Mouse (Mus musculus): ENCODE measurements around the gene Dnajc10. TPM values are rescaled to one million over a fixed set of nuclear protein-coding genes. Genes with fewer than 3 reads are reported as not detected.

Gene Dnajc10
- polyA plus RNA-seq, 1 experiment from 2014 or later = 96.6 TPM

DNA sequence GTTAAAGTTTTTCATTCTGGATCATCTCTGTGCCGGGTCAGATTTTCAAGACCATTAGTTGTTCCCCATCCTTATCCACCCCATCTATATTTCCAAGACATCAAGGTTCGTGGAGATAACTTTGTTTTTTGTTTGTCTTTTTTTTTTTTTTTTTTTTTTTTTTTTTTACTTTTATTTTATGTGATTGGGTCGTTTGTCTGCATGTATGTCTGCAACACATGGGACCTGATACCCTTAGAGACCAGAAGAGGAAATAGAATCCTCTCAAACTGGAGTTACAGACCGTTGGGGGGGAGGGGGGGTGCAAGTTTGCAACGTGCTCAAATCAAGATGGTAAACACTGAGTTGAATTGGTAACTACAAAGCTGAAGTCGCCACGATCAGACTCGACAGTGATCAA, 23.1 kb upstream of the Dnajc10 start, which contains the start of gene Prdx6b:
Gene Prdx6b, plus strand, starts transcription at position 301 of the 400 bp plus-strand sequence.
- Histone ChIP-seq H3K4me2 (ENCODE audit: low read depth) (no peak within 1 kb of the TSS), H3K4me3 (ENCODE audit: low read depth, low read length) (no peak within 1 kb of the TSS), H3K9ac (ENCODE audit: low read length) (no peak within 1 kb of the TSS), H3K9me3 (ENCODE audit: control insufficient read depth, low read length) (no peaks in the 10 kb centered on the region), H3K36me3 (ENCODE audit: control insufficient read depth, insufficient read depth, low read length) (no peaks in the 10 kb centered on the region), H3K4me1 (ENCODE audit: control insufficient read depth, insufficient read depth, low read length) (no peaks in the 10 kb centered on the region), H3K27ac (ENCODE audit: low read depth, low read length) (no peak within 1 kb of the TSS), H3K27me3 (ENCODE audit: control insufficient read depth, insufficient read depth, low read length) (no peaks in the 10 kb centered on the region)
- DNase-seq (ENCODE audit: low spot score) (no peak), ATAC-seq (ENCODE audit: insufficient read depth, low FRiP score, low TSS enrichment) (no peak)
- 85% methylated on average over 8 of the region's 8 CpGs for WGBS

DNA sequence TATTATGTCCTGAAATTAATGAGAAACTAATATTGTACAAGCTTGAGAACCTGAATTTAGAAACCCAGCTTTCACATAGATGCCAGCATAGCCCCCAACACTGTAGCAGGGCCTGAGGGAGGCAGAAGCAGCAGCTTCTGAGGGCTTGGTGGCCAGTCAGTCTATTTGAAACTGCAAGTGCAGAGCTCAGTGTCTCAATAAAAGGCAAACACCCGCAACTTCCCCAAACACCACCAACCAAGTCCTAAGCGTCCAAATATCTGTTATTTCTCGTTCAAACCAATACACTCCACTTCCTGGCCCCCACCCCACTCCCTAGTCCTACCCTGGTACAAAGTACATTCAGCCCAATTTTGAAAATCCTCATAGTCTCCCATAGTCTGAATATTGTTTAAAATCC, 16.9 kb upstream of the Dnajc10 start:
- no peak for ATAC-seq (ENCODE audit: insufficient read depth, low FRiP score, low TSS enrichment)
- Histone ChIP-seq H3K36me3 (ENCODE audit: control insufficient read depth, insufficient read depth, low read length) (no peaks in the 10 kb centered on the region), H3K9ac (ENCODE audit: low read length) (no peak overlapping the region), H3K4me1 (ENCODE audit: control insufficient read depth, insufficient read depth, low read length) (no peaks in the 10 kb centered on the region), H3K4me3 (ENCODE audit: low read depth, low read length) (no peak overlapping the region), H3K4me2 (ENCODE audit: low read depth) (no peak overlapping the region), H3K27me3 (ENCODE audit: control insufficient read depth, insufficient read depth, low read length) (no peaks in the 10 kb centered on the region), H3K27ac (ENCODE audit: low read depth, low read length) (no peak overlapping the region), H3K9me3 (ENCODE audit: control insufficient read depth, low read length) (no peaks in the 10 kb centered on the region)
- no peak for DNase-seq (ENCODE audit: low spot score)
- 68% methylated on average over 3 of the region's 3 CpGs for WGBS

DNA sequence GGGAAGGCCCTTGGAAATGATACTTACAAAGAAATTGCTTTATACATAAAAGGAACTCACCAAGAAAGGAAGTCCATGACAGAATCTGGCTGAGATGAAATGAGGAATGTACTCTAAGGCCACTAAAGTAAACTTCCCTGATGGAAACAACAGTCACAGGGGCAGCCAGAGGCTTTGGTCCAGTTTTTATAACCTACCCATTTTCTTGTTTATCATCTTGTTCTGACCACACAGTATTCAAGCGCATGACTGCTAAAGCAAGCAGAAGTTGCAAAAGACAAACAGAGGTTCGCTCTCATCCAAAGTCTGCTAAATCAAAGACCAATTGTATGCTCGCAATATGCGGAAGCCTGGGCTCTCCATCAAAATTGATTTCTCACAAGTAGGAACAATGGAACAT, 14.5 kb upstream of the Dnajc10 start:
- 67% methylated on average over 4 of the region's 4 CpGs for WGBS
- Histone ChIP-seq H3K27ac (ENCODE audit: low read depth, low read length) (no peak overlapping the region), H3K4me1 (ENCODE audit: control insufficient read depth, insufficient read depth, low read length) (no peaks in the 10 kb centered on the region), H3K36me3 (ENCODE audit: control insufficient read depth, insufficient read depth, low read length) (no peaks in the 10 kb centered on the region), H3K9me3 (ENCODE audit: control insufficient read depth, low read length) (no peaks in the 10 kb centered on the region), H3K4me3 (ENCODE audit: low read depth, low read length) (no peak overlapping the region), H3K4me2 (ENCODE audit: low read depth) (no peak overlapping the region), H3K27me3 (ENCODE audit: control insufficient read depth, insufficient read depth, low read length) (no peaks in the 10 kb centered on the region), H3K9ac (ENCODE audit: low read length) (no peak overlapping the region)
- no peak for ATAC-seq (ENCODE audit: insufficient read depth, low FRiP score, low TSS enrichment)
- DNase-seq (ENCODE audit: low spot score) = peak; percentile 12

DNA sequence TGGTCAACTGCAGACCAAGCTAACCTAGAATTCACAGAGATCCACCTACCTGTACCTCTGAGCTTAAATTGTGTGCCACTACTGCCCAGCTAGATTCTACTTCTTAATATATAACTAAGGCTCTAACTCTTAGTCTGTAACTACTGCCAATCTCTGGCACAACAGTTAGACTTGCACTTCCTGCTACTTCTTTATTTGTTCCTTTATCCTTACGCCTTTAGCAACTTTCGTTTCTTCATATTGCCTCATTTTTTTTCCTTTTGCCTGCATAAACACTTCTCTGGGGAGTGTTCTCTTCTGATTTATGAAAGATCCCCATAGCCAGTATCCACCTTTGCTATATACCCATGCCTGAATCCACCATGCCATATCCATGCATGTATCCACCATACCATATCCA, 11.3 kb upstream of the Dnajc10 start:
- H3K27me3 ChIP-seq (ENCODE audit: control insufficient read depth, insufficient read depth, low read length) = no peaks in the 10 kb centered on the region
- H3K9ac ChIP-seq (ENCODE audit: low read length) = no peak overlapping the region
- no peaks in the 10 kb centered on the region for H3K36me3 ChIP-seq (ENCODE audit: control insufficient read depth, insufficient read depth, low read length)
- no peak overlapping the region for H3K4me3 ChIP-seq (ENCODE audit: low read depth, low read length)
- no peaks in the 10 kb centered on the region for H3K4me1 ChIP-seq (ENCODE audit: control insufficient read depth, insufficient read depth, low read length)
- no peak for DNase-seq (ENCODE audit: low spot score)
- H3K27ac ChIP-seq (ENCODE audit: low read depth, low read length) = no peak overlapping the region
- 89% methylated on average over 2 of the region's 2 CpGs for WGBS
- ATAC-seq (ENCODE audit: insufficient read depth, low FRiP score, low TSS enrichment) = no peak
- no peak overlapping the region for H3K4me2 ChIP-seq (ENCODE audit: low read depth)
- no peaks in the 10 kb centered on the region for H3K9me3 ChIP-seq (ENCODE audit: control insufficient read depth, low read length)

DNA sequence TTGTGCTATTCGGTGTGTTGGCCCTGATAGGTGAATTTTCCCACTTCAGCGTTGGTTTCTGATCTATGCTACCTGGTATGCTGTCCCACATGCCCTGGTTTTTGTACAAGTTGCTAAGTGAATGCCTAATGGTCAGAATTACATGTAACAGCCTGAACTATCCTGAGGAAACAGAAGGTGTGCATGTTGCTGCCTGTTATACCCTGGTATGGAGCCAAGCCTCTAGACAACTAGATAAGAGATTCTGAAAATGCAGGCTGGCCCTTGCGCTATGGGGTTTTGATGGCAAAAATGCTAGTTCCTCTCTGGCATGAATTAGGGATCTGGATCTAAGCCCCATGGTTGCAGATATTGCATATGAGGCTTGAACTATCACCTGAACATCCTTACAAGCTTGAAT, 7.6 kb upstream of the Dnajc10 start:
- 91% methylated on average over 3 of the region's 3 CpGs for WGBS
- Histone ChIP-seq H3K36me3 (ENCODE audit: control insufficient read depth, insufficient read depth, low read length) (no peaks in the 10 kb centered on the region), H3K27me3 (ENCODE audit: control insufficient read depth, insufficient read depth, low read length) (no peaks in the 10 kb centered on the region), H3K4me1 (ENCODE audit: control insufficient read depth, insufficient read depth, low read length) (no peaks in the 10 kb centered on the region), H3K27ac (ENCODE audit: low read depth, low read length) (no peak overlapping the region), H3K4me3 (ENCODE audit: low read depth, low read length) (no peak overlapping the region), H3K9me3 (ENCODE audit: control insufficient read depth, low read length) (no peaks in the 10 kb centered on the region), H3K9ac (ENCODE audit: low read length) (no peak overlapping the region), H3K4me2 (ENCODE audit: low read depth) (no peak overlapping the region)
- DNase-seq (ENCODE audit: low spot score) = no peak
- no peak for ATAC-seq (ENCODE audit: insufficient read depth, low FRiP score, low TSS enrichment)

DNA sequence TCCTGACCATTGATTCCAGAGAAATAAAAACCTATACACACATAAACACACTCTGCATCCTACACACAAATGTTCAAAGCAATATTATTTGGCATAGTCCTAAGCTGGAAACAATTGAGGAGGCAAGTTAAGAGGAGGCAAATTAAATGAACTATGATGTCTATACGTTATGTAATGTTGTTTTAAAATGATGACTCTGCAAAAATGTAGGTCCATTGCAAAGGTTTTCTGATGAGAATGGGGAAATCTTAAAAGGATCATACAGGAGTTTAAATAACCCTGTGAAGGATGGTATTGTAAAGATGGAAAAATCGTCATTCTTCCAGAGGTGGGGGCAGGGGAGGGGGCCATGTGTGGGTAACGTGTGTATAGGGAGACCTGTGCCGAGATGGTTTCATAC, 5.5 kb upstream of the Dnajc10 start:
- Histone ChIP-seq H3K4me1 (ENCODE audit: control insufficient read depth, insufficient read depth, low read length) (no peaks in the 10 kb centered on the region), H3K27me3 (ENCODE audit: control insufficient read depth, insufficient read depth, low read length) (no peaks in the 10 kb centered on the region), H3K9ac (ENCODE audit: low read length) (no peak overlapping the region), H3K27ac (ENCODE audit: low read depth, low read length) (no peak overlapping the region), H3K9me3 (ENCODE audit: control insufficient read depth, low read length) (no peaks in the 10 kb centered on the region), H3K36me3 (ENCODE audit: control insufficient read depth, insufficient read depth, low read length) (no peaks in the 10 kb centered on the region), H3K4me3 (ENCODE audit: low read depth, low read length) (no peak overlapping the region), H3K4me2 (ENCODE audit: low read depth) (no peak overlapping the region)
- ATAC-seq (ENCODE audit: insufficient read depth, low FRiP score, low TSS enrichment) = no peak
- no peak for DNase-seq (ENCODE audit: low spot score)
- WGBS = 80% methylated on average over 4 of the region's 4 CpGs

DNA sequence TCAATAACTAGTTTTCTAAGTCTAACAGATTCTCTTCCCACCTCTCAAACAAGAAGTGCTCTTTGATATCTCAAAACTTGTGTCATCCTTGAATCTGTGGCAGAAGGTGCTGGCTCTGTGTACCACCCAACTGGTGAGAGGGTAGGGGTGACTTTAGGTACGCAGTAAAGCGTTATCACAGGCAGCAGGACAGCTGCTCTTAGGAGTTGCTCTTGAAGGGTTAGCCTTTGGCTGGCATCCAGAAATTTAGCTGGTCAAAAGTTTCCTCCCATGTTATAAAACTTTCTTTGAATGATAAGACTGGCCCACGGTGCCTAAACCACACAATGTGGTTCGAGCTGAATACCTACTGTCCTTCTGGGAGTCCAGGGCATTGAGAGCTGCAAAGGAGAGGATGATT, 4.5 kb upstream of the Dnajc10 start:
- Histone ChIP-seq H3K9me3 (ENCODE audit: control insufficient read depth, low read length) (no peaks in the 10 kb centered on the region), H3K4me2 (ENCODE audit: low read depth) (no peak overlapping the region), H3K9ac (ENCODE audit: low read length) (no peak overlapping the region), H3K36me3 (ENCODE audit: control insufficient read depth, insufficient read depth, low read length) (no peaks in the 10 kb centered on the region), H3K4me1 (ENCODE audit: control insufficient read depth, insufficient read depth, low read length) (no peaks in the 10 kb centered on the region), H3K27ac (ENCODE audit: low read depth, low read length) (no peak overlapping the region), H3K27me3 (ENCODE audit: control insufficient read depth, insufficient read depth, low read length) (no peaks in the 10 kb centered on the region), H3K4me3 (ENCODE audit: low read depth, low read length) (no peak overlapping the region)
- DNase-seq (ENCODE audit: low spot score) = no peak
- no peak for ATAC-seq (ENCODE audit: insufficient read depth, low FRiP score, low TSS enrichment)
- WGBS = 88% methylated on average over 4 of the region's 4 CpGs

DNA sequence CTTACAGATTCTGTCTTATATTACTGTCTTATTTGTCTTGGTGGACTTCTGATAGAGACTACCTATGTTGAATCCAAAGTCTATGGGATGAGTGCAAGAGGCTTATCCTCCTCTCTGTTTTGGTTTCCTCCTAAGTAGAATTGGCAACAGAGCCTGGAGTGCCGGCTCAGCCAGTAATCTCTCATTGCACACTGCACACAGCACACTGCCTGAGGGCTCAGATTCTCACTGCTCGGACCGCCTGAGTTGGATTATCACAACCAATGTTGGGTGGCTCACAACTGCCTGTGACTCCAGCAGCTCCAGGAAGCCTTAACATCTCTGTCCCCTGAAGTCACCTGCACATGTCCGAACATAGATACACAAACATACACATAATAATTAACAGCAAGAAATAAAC, 3.9 kb upstream of the Dnajc10 start:
- DNase-seq (ENCODE audit: low spot score) (no peak), ATAC-seq (ENCODE audit: insufficient read depth, low FRiP score, low TSS enrichment) (no peak)
- no peak overlapping the region for H3K4me2 ChIP-seq (ENCODE audit: low read depth)
- H3K36me3 ChIP-seq (ENCODE audit: control insufficient read depth, insufficient read depth, low read length) = no peaks in the 10 kb centered on the region
- 83% methylated on average over 4 of the region's 4 CpGs for WGBS
- H3K4me1 ChIP-seq (ENCODE audit: control insufficient read depth, insufficient read depth, low read length) = no peaks in the 10 kb centered on the region
- no peaks in the 10 kb centered on the region for H3K9me3 ChIP-seq (ENCODE audit: control insufficient read depth, low read length)
- no peaks in the 10 kb centered on the region for H3K27me3 ChIP-seq (ENCODE audit: control insufficient read depth, insufficient read depth, low read length)
- H3K9ac ChIP-seq (ENCODE audit: low read length) = no peak overlapping the region
- H3K4me3 ChIP-seq (ENCODE audit: low read depth, low read length) = no peak overlapping the region
- no peak overlapping the region for H3K27ac ChIP-seq (ENCODE audit: low read depth, low read length)

DNA sequence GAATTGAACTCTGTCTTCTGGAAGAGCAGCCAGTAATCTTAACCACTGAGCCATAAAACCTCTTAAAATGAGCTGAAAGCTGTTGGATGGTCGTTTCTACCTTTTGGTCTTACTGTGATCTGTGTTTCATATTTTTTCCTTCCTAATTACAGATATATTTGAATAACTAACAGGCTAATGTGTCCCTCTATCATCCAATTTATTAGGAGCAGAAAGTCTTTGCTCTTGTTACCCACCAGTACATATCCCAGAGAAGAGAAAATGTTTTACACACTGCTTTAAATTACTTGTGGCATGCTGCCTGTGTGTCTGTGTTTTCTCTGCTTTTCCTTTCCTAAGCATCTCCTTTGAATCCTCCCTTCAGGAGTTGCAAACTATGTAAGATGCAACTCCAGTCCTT, 1.1 kb upstream of the Dnajc10 start:
- WGBS = 49% methylated on average over 1 of the region's 1 CpGs
- no peak overlapping the region for H3K4me3 ChIP-seq (ENCODE audit: low read depth, low read length)
- H3K4me1 ChIP-seq (ENCODE audit: control insufficient read depth, insufficient read depth, low read length) = no peaks in the 10 kb centered on the region
- ATAC-seq (ENCODE audit: insufficient read depth, low FRiP score, low TSS enrichment) (no peak), DNase-seq (ENCODE audit: low spot score) (no peak)
- no peak overlapping the region for H3K9ac ChIP-seq (ENCODE audit: low read length)
- H3K27me3 ChIP-seq (ENCODE audit: control insufficient read depth, insufficient read depth, low read length) = no peaks in the 10 kb centered on the region
- H3K36me3 ChIP-seq (ENCODE audit: control insufficient read depth, insufficient read depth, low read length) = no peaks in the 10 kb centered on the region
- no peak overlapping the region for H3K4me2 ChIP-seq (ENCODE audit: low read depth)
- no peaks in the 10 kb centered on the region for H3K9me3 ChIP-seq (ENCODE audit: control insufficient read depth, low read length)
- no peak overlapping the region for H3K27ac ChIP-seq (ENCODE audit: low read depth, low read length)

All from neural tube, embryonic 11.5 days (tissue).